Mouse (Mus musculus) kidney, postnatal 0 days (tissue): ENCODE results near the gene Wdr27. TPM values are rescaled to one million over a fixed set of nuclear protein-coding genes. Genes with fewer than 3 reads are reported as not detected.
"Not testable (repeated sequence)": the region's sequence is repeated elsewhere in the genome, so short reads cannot be mapped to it uniquely, and the experiment has no call there.

Experiments used
- ATAC-seq: fragments of 200-750 bp; cut with Nextera tagmentation; replicated peaks from 2 replicates; pipeline ENCODE4 v1.8.0; 2017; ENCODE audit warnings: low read depth, moderate number of reproducible peaks, moderate TSS enrichment, moderate library complexity; ENCODE audit not compliant: low FRiP score
- DNase-seq: peaks from one replicate; pipeline ENCODE4 v3.0.0-alpha.2; 2016; ENCODE audit warnings: low spot score
- H3K27ac ChIP-seq: fragments of 300-500 bp; sonication (generic); 2 replicates; pipeline ENCODE4 v1.5.1; 2014; ENCODE audit warnings: mild to moderate bottlenecking
- H3K27me3 ChIP-seq: fragments of 300-500 bp; sonication (generic); 2 replicates; pipeline ENCODE4 v1.6.1; 2014; ENCODE audit warnings: low read length, mixed read lengths; ENCODE audit not compliant: insufficient read depth
- H3K36me3 ChIP-seq: fragments of 300-500 bp; sonication (generic); 2 replicates; pipeline ENCODE4 v1.6.1; 2014; ENCODE audit warnings: low read length, mixed read lengths; ENCODE audit not compliant: insufficient read depth
- H3K4me1 ChIP-seq: fragments of 300-500 bp; sonication (generic); replicated peaks from 2 replicates; pipeline ENCODE4 v1.6.1; 2014; ENCODE audit warnings: antibody characterized with exemption, low read length, mixed read lengths; ENCODE audit not compliant: insufficient read depth
- H3K4me2 ChIP-seq: fragments of 300-500 bp; sonication (generic); 2 replicates; pipeline ENCODE4 v1.6.1; 2014; ENCODE audit warnings: mild to moderate bottlenecking, low read length, moderate library complexity, mixed read lengths
- H3K4me3 ChIP-seq: fragments of 300-500 bp; sonication (generic); replicated peaks from 2 replicates; pipeline ENCODE4 v1.5.1; 2014; ENCODE audit warnings: low read depth, low read length
- H3K9ac ChIP-seq: fragments of 300-500 bp; sonication (generic); 2 replicates; pipeline ENCODE4 v1.6.1; 2014; ENCODE audit warnings: low read depth, low read length
- H3K9me3 ChIP-seq: fragments of 300-500 bp; sonication (generic); replicated peaks from 2 replicates; pipeline ENCODE4 v1.6.1; 2016; ENCODE audit warnings: low read length, inconsistent platforms, mixed read lengths
- CTCF ChIP-seq: IDR thresholded peaks from 2 replicates; pipeline ENCODE4 v1.5.1; 2016; ENCODE audit warnings: antibody characterized with exemption, low read depth, mild to moderate bottlenecking, moderate library complexity
- WGBS: fragments of 180-500 bp; shearing (Covaris S2); extraction: QIAGEN DNeasy Blood & Tissue Kit; methylation state at CpG from one replicate; pipeline ENCODE4 v1.1.7; 2014; 5-methylcytosine and 5-hydroxymethylcytosine counted together
- polyA plus RNA-seq: library from polyadenylated mRNA; unstranded; fragments of >200 nt; fragmentation: Nextera tagmentation; extraction: Ambion mirVana; gene quantifications from 2 replicates; pipeline ENCODE4 v1.2.1, GENCODE M21; 2015

Wdr27 gene
- polyA plus RNA-seq, result 10.1 and 16.3 TPM in 2 replicates

- H3K27ac ChIP-seq, result peak within 1 kb of the TSS; percentile 84
- H3K36me3 ChIP-seq, result peaks cover 4% of the 10 kb centered on the region; the same call in 1 of the 2 replicates
- H3K9me3 ChIP-seq, result no peaks in the 10 kb centered on the region
- 0 out of 2 replicates have a peak, but pooled peaks cover 4% of the 10 kb centered on the region for H3K4me1 ChIP-seq
- under 1% methylated on average over 54 of the region's 54 CpGs for WGBS
- DNase-seq, result peak; percentile 99
- H3K4me2 ChIP-seq, result peak within 1 kb of the TSS; percentile 94
- peak; percentile 98 for ATAC-seq
- H3K9ac ChIP-seq, result peak within 1 kb of the TSS; percentile 87
- no peak; the same call in 1 of the 2 replicates for TF ChIP-seq CTCF
- H3K27me3 ChIP-seq, result no peaks in the 10 kb centered on the region
- H3K4me3 ChIP-seq, result peak within 1 kb of the TSS; percentile 85
Observed at GRCm38 (mm10) chr17:14943009-14943728, at the start of gene Wdr27, which contains the start of gene 1600012H06Rik. Gene Wdr27, minus strand, starts transcription at chr17:14943158. Gene 1600012H06Rik, plus strand, starts transcription at chr17:14943184.

GRCm38 (mm10) chr17:14992522-14993138 lies 49.7 kb upstream of the Wdr27 start:
- not testable (repeated sequence) for H3K4me3 ChIP-seq, H3K9me3 ChIP-seq, H3K9ac ChIP-seq, DNase-seq, H3K4me1 ChIP-seq, H3K4me2 ChIP-seq, H3K36me3 ChIP-seq, H3K27me3 ChIP-seq, H3K27ac ChIP-seq
- WGBS, result no CpG with 5 or more reads among the region's 98 CpGs
- peak; percentile 68 for ATAC-seq

- not testable (repeated sequence) for H3K4me2 ChIP-seq, H3K9me3 ChIP-seq, H3K27me3 ChIP-seq, H3K9ac ChIP-seq, H3K27ac ChIP-seq, H3K36me3 ChIP-seq, H3K4me1 ChIP-seq, H3K4me3 ChIP-seq, ATAC-seq, DNase-seq
- WGBS, result 91% methylated on average over 4 of the region's 5 CpGs
Observed at GRCm38 (mm10) chr17:14990116-14990702, 47.3 kb upstream of the Wdr27 start.

GRCm38 (mm10) chr17:14978362-14979038 lies 35.5 kb upstream of the Wdr27 start, which contains the start of the genes 9030025P20Rik and Gm3417:
Gene 9030025P20Rik, plus strand, starts transcription at chr17:14978468.
Gene Gm3417, minus strand, starts transcription at chr17:14978790.
- H3K4me1 ChIP-seq, result not testable (repeated sequence)

GRCm38 (mm10) chr17:14977718-14978361 lies 34.9 kb upstream of the Wdr27 start:
- H3K4me2 ChIP-seq, H3K4me3 ChIP-seq, ATAC-seq: not testable (repeated sequence)

More at GRCm38 (mm10) chr17:14978362-14979038, 35.5 kb upstream of the Wdr27 start, which contains the start of the genes 9030025P20Rik and Gm3417:
- not testable (repeated sequence) for DNase-seq, H3K9me3 ChIP-seq, H3K9ac ChIP-seq, H3K4me2 ChIP-seq, H3K27ac ChIP-seq, H3K4me3 ChIP-seq, H3K36me3 ChIP-seq, H3K27me3 ChIP-seq
- peak; percentile 98 for ATAC-seq
- WGBS, result no CpG with 5 or more reads among the region's 60 CpGs

GRCm38 (mm10) chr17:14968373-14968913 lies 25.5 kb upstream of the Wdr27 start:
- not testable (repeated sequence) for H3K4me3 ChIP-seq, H3K4me1 ChIP-seq, DNase-seq, H3K27me3 ChIP-seq, H3K9ac ChIP-seq, H3K4me2 ChIP-seq, H3K9me3 ChIP-seq, H3K36me3 ChIP-seq, ATAC-seq, H3K27ac ChIP-seq
- no CpG with 5 or more reads among the region's 6 CpGs for WGBS

More at GRCm38 (mm10) chr17:14977718-14978361, 34.9 kb upstream of the Wdr27 start:
- 2% methylated on average over 4 of the region's 7 CpGs for WGBS
- H3K9me3 ChIP-seq, H3K9ac ChIP-seq, H3K4me1 ChIP-seq, DNase-seq, H3K27me3 ChIP-seq, H3K36me3 ChIP-seq, H3K27ac ChIP-seq: not testable (repeated sequence)

- no CpG with 5 or more reads among the region's 44 CpGs for WGBS
- not testable (repeated sequence) for H3K4me2 ChIP-seq, H3K9ac ChIP-seq, DNase-seq, H3K4me3 ChIP-seq, H3K27ac ChIP-seq, H3K27me3 ChIP-seq, H3K4me1 ChIP-seq, H3K9me3 ChIP-seq, H3K36me3 ChIP-seq
- ATAC-seq, result peak; percentile 81
Observed at GRCm38 (mm10) chr17:14961557-14962154, 18.7 kb upstream of the Wdr27 start.

- H3K27ac ChIP-seq, result peak within 1 kb of the TSS; percentile 84
- H3K4me3 ChIP-seq, result peak within 1 kb of the TSS; percentile 61
- H3K36me3 ChIP-seq, H3K9me3 ChIP-seq, H3K27me3 ChIP-seq, H3K4me1 ChIP-seq, DNase-seq: not testable (repeated sequence)
- H3K4me2 ChIP-seq, result peak within 1 kb of the TSS; percentile 98
- under 1% methylated on average over 47 of the region's 100 CpGs for WGBS
- ATAC-seq, result peak; percentile 77
- peak within 1 kb of the TSS; percentile 84 for H3K9ac ChIP-seq
Observed at GRCm38 (mm10) chr17:14960951-14961556, 18.1 kb upstream of the Wdr27 start, which contains the start of gene Phf10. Gene Phf10, minus strand, starts transcription at chr17:14961273.
